Mouse (Mus musculus) heart, adult 2 months (tissue): ENCODE measurements at regions not wholly inside any gene's neighbourhood (a gene's known extent, or its start where the extent isn't known, plus 50 kb on each side); places are given as distances from the start of the nearest gene placed in this dataset.

Experiments used
- DNase-seq, 2 experiments: peaks; one replicate each; pipeline ENCODE4 v3.0.0; 2021
- H3K27ac ChIP-seq: fragments of 200-600 bp; 2 replicates; pipeline ENCODE4 v1.8.1; 2022
- H3K27me3 ChIP-seq: fragments of 200-500 bp; 2 replicates; pipeline ENCODE4 v1.6.1; 2012; ENCODE audit warnings: mild to moderate bottlenecking, low read length, inconsistent platforms, mixed read lengths; ENCODE audit not compliant: control insufficient read depth, insufficient read depth
- H3K36me3 ChIP-seq: fragments of 200-500 bp; 2 replicates; pipeline ENCODE4 v1.6.1; 2012; ENCODE audit warnings: low read length, inconsistent platforms; ENCODE audit not compliant: control insufficient read depth, insufficient read depth
- H3K4me1 ChIP-seq: fragments of 200-500 bp; 2 replicates; pipeline ENCODE4 v1.6.1; 2011; ENCODE audit warnings: low read length; ENCODE audit not compliant: control insufficient read depth, insufficient read depth
- H3K4me3 ChIP-seq: fragments of 200-600 bp; 2 replicates; pipeline ENCODE4 v1.8.1; 2022
- H3K79me2 ChIP-seq: fragments of 200-500 bp; replicated peaks from 2 replicates; pipeline ENCODE4 v1.6.1; 2012; ENCODE audit warnings: mild to moderate bottlenecking, inconsistent platforms, low read length, moderate library complexity, mixed read lengths; ENCODE audit not compliant: control insufficient read depth, insufficient read depth
- H3K9ac ChIP-seq: fragments of 200-500 bp; 2 replicates; pipeline ENCODE4 v1.6.1; 2012; ENCODE audit warnings: low read depth, mild to moderate bottlenecking, control low read depth, inconsistent platforms, low read length, mixed read lengths
- CTCF ChIP-seq: fragments of 200-600 bp; IDR thresholded peaks from 2 replicates; pipeline ENCODE4 v1.8.1; 2022; ENCODE audit warnings: antibody characterized with exemption, mild to moderate bottlenecking, moderate library complexity
- EP300 ChIP-seq: fragments of 200-500 bp; IDR thresholded peaks from 2 replicates; pipeline ENCODE4 v1.6.1; 2011; ENCODE audit warnings: low read depth, low read length, control low read depth; ENCODE audit not compliant: insufficient read depth
- POLR2A ChIP-seq: fragments of 200-500 bp; IDR thresholded peaks from 2 replicates; pipeline ENCODE4 v1.6.1; 2011; ENCODE audit warnings: mild to moderate bottlenecking, low read depth, low read length, control low read depth; ENCODE audit not compliant: insufficient read depth
- WGBS: fragments of 180-500 bp; shearing (Covaris S2); methylation state at CpG from one replicate; pipeline ENCODE4 v1.1.7; 2018; 5-methylcytosine and 5-hydroxymethylcytosine counted together
- intact Hi-C: fragments of 180-260 bp; cut with DNase I; formaldehyde crosslinking; loops from one replicate; pipeline ENCODE4 v1.15.1; 2025

DNA sequence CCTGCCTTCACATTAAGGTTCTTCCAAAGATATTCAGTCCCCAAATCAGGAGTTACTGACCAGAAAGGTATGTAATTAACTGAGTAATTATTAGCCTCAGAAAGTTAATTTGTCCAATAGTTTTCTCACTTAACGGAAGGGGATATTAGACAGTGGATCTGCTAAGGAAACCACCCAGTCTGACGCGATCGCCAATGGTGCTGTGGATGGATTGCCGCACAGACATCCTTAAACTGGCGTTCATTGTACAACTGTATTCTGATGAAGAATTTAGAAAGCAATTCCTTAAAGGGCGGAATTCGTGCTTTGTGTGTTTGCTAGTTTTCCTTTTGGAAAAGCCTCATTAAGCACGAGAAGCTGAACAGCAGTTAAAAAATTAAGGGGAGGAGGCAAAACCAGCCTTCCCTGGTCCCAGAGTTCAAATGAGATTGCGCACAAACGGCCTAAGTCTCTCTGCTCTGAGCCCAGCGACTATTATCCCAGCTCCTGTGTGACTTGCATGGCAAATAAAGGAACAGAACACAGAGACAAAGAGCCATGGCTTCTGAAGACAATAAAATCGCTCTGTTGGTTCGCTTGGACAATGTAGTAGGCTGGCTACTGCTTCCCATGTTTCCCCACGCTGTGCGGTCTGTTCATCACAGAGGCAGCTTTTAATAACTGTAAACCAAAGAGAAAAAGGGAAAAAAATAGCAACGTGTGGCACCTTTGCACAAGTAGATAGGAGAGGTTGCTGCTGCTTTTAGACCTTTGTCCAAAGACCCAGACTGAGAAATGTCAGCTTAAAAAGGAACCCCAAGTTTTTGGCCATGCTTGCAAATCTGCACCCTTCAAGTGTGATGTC is 83.1 kb downstream of the S1pr1 start:
- no peaks in the 10 kb centered on the region; the same call in 1 of the 2 replicates for H3K4me1 ChIP-seq
- 91% methylated on average over 17 of the region's 17 CpGs for WGBS
- no peaks in the 10 kb centered on the region for H3K79me2 ChIP-seq
- no peaks in the 10 kb centered on the region for H3K27me3 ChIP-seq
- H3K36me3 ChIP-seq = no peaks in the 10 kb centered on the region
- TF ChIP-seq POLR2A (no peak), EP300 (no peak), CTCF (no peak)
- no peak for DNase-seq
- no peak overlapping the region for H3K9ac ChIP-seq
- H3K27ac ChIP-seq = no peak overlapping the region
- intact Hi-C loops = no loop called here
- H3K4me3 ChIP-seq = no peak overlapping the region

DNA sequence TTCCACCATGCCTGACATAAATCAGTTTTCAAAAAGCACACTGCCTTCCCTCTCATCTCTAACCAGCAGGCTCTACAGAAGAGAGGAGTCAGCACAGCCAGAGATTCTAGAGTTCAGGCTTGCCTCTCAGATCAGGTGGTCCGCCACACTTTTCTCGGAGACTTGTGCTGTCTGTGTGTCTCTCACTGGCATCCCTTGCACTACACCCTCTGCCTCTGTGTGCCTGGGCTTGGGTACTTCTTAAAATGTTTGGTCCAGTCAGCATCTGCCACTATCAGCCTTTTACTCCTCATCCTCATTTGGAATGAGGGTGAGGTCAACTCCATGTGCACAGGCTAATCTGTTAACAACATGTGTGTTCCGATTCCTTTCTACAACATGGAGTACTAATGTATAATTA is 92.0 kb downstream of the S1pr1 start:
- TF ChIP-seq CTCF (no peak), EP300 (no peak), POLR2A (no peak)
- H3K27ac ChIP-seq = no peak overlapping the region
- no peak overlapping the region for H3K9ac ChIP-seq
- DNase-seq = no peak
- no peaks in the 10 kb centered on the region for H3K36me3 ChIP-seq
- no peak overlapping the region for H3K4me3 ChIP-seq
- H3K79me2 ChIP-seq = no peaks in the 10 kb centered on the region
- no peaks in the 10 kb centered on the region for H3K27me3 ChIP-seq
- H3K4me1 ChIP-seq = no peaks in the 10 kb centered on the region; the same call in 1 of the 2 replicates
- intact Hi-C loops = loop anchor here (2.0 kb wide), 1 partner anchor 14 kb away; no protein-coding TSS in a partner anchor
- 89% methylated on average over 3 of the region's 3 CpGs for WGBS

- no peaks in the 10 kb centered on the region for H3K36me3 ChIP-seq
- no peak overlapping the region for H3K4me3 ChIP-seq
- H3K27me3 ChIP-seq = no peaks in the 10 kb centered on the region
- TF ChIP-seq CTCF (peak; percentile 36), EP300 (0 out of 2 replicates have a peak, but pooled peaks have one; percentile 34), POLR2A (no peak)
- 37% methylated on average over 2 of the region's 2 CpGs for WGBS
- intact Hi-C loops = loop anchor here (2.0 kb wide), 1 partner anchor 15 kb away; no protein-coding TSS in a partner anchor
- DNase-seq = peak in 1 of 2 experiments; percentile 14
- no peaks in the 10 kb centered on the region for H3K79me2 ChIP-seq
- no peaks in the 10 kb centered on the region; the same call in 1 of the 2 replicates for H3K4me1 ChIP-seq
- H3K27ac ChIP-seq = no peak overlapping the region; the same call in 1 of the 2 replicates
- H3K9ac ChIP-seq = no peak overlapping the region
Observed at GRCm38 (mm10) chr3:115622300-115622699, 92.6 kb downstream of the S1pr1 start.

GRCm38 (mm10) chr3:115619970-115620369 is 94.9 kb downstream of the S1pr1 start:
- intact Hi-C loops = no loop called here
- 47% methylated on average over 3 of the region's 3 CpGs for WGBS
- TF ChIP-seq EP300 = no peak
- TF ChIP-seq POLR2A = no peak
- TF ChIP-seq CTCF = no peak

DNA sequence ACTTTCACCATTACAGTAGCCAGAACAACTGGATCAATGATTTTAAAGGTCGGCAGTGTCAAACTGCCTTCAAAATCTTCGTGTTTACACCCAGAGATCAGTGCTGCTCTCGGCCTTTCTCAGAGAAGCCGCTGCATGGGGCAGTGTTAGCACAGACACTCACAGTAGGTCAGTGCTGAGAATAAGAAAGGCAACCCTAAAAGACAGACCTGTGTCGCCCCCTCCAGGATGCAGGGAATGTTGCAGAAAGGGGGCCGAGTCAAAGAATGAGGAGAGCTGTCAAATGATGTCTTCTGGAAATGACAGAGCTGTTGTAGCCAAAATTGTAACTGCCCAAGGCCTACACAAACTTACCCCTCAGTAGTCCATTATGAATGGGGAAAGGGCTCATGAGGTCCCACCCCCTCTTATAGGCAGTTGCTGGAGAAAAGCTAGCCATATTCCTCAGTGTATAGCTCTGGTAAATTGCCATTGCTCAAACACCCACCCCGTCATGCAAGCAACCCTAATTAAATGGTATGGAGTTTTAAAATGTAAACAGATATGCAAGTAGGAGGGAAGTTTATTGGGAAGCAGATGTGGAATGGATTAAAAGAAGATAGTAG is 98.8 kb downstream of the S1pr1 start:
- intact Hi-C loops = no loop called here
- H3K79me2 ChIP-seq = no peaks in the 10 kb centered on the region; the same call in 1 of the 2 replicates
- H3K27me3 ChIP-seq = no peaks in the 10 kb centered on the region
- no peak for DNase-seq
- H3K36me3 ChIP-seq = no peaks in the 10 kb centered on the region
- H3K4me3 ChIP-seq = no peak overlapping the region
- no peak overlapping the region for H3K9ac ChIP-seq
- TF ChIP-seq CTCF = peak; percentile 58
- no peak for TF ChIP-seq EP300
- no peak for TF ChIP-seq POLR2A
- H3K4me1 ChIP-seq = no peaks in the 10 kb centered on the region; the same call in 1 of the 2 replicates
- WGBS = 51% methylated on average over 7 of the region's 7 CpGs
- H3K27ac ChIP-seq = no peak overlapping the region

More at GRCm38 (mm10) chr3:115619970-115620369, 94.9 kb downstream of the S1pr1 start:
- Histone ChIP-seq H3K4me3 (no peak overlapping the region), H3K36me3 (no peaks in the 10 kb centered on the region), H3K27ac (peak overlapping the region; percentile 64), H3K79me2 (no peaks in the 10 kb centered on the region), H3K4me1 (no peaks in the 10 kb centered on the region; the same call in 1 of the 2 replicates), H3K9ac (no peak overlapping the region), H3K27me3 (no peaks in the 10 kb centered on the region)
- DNase-seq = peak in 1 of 2 experiments; percentile 47

- 82% methylated on average over 6 of the region's 6 CpGs for WGBS
- Histone ChIP-seq H3K79me2 (no peaks in the 10 kb centered on the region; the same call in 1 of the 2 replicates), H3K9ac (no peak overlapping the region), H3K4me3 (no peak overlapping the region), H3K36me3 (no peaks in the 10 kb centered on the region), H3K27me3 (no peaks in the 10 kb centered on the region), H3K27ac (no peak overlapping the region), H3K4me1 (no peaks in the 10 kb centered on the region)
- DNase-seq = no peak
- intact Hi-C loops = no loop called here
- TF ChIP-seq EP300 (no peak), POLR2A (no peak), CTCF (no peak)
Observed at GRCm38 (mm10) chr3:115612859-115613258, 102.0 kb downstream of the S1pr1 start.
